Mouse (Mus musculus) lung, adult 10 weeks (tissue): Measurements from ENCODE around the gene Calm4. TPM values are rescaled to one million over a fixed set of nuclear protein-coding genes. Genes with fewer than 3 reads are reported as not detected.

ENCODE experiments used
- polyA plus RNA-seq: library from polyadenylated mRNA; stranded (reverse); fragments of 350-450 nt; fragmentation: Illumina TruSeq; extraction: RNeasy Lipid Tissue Mini Kit (QIAGEN cat#74804); gene quantifications from one replicate; pipeline ENCODE4 v1.2.3, GENCODE M21; 2014; ENCODE audit warnings: low read depth, low replicate concordance; ENCODE audit not compliant: insufficient read depth

Gene Calm4
- not detected for polyA plus RNA-seq

GRCm38 (mm10) chr13:3837312-3837807 is at the start of gene Calm4:
Gene Calm4 (plus strand): TSS chr13:3837757.

GRCm38 (mm10) chr13:3804186-3804585 is 33.4 kb upstream of the Calm4 start, which contains the start of gene Calml3:
Gene Calml3 (minus strand): TSS chr13:3804316.

GRCm38 (mm10) chr13:3853648-3854333 is 16.2 kb downstream of the Calm4 start, which contains the start of gene Calm5:
Gene Calm5 (plus strand): TSS chr13:3854173.

Other genes with a start within 250 kb of the Calm4 start
- 5.2 TPM for gene Fam208b, start 226.6 kb upstream of the Calm4 start, polyA plus RNA-seq
- 8.0 TPM for gene Asb13, start 203.7 kb upstream of the Calm4 start, polyA plus RNA-seq
- gene Calml3, start 33.4 kb upstream of the Calm4 start, polyA plus RNA-seq = 5.3 TPM
- not detected for gene Calm5, start 16.4 kb downstream of the Calm4 start, polyA plus RNA-seq
- 54.8 TPM for gene Net1, start 80.5 kb downstream of the Calm4 start, polyA plus RNA-seq
- gene Tubal3, start 80.5 kb downstream of the Calm4 start, polyA plus RNA-seq = 0.07 TPM
- not detected for gene Ucn3, start 107.6 kb downstream of the Calm4 start, polyA plus RNA-seq
- 52.3 TPM for gene Akr1c14, start 211.3 kb downstream of the Calm4 start, polyA plus RNA-seq